Mouse (Mus musculus): ENCODE data around the gene Mcm9. TPM values are rescaled to one million over a fixed set of nuclear protein-coding genes. Genes with fewer than 3 reads are reported as not detected.
"Not testable (repeated sequence)": the region's sequence is repeated elsewhere in the genome, so short reads cannot be mapped to it uniquely, and the experiment has no call there.

The Mcm9 gene
- total RNA-seq (2021): 1 to 10 TPM; 2.0 to 2.2 TPM
- long read RNA-seq, experiment 1, partial matches to known transcripts: 1 of 2 reads
- long read RNA-seq, experiment 1, other reads (novel, unspliced or antisense): 1 of 2 reads
- long read RNA-seq, experiment 2, partial matches to known transcripts: 2 of 5 reads
- long read RNA-seq, experiment 2, other reads (novel, unspliced or antisense): 3 of 5 reads

DNA sequence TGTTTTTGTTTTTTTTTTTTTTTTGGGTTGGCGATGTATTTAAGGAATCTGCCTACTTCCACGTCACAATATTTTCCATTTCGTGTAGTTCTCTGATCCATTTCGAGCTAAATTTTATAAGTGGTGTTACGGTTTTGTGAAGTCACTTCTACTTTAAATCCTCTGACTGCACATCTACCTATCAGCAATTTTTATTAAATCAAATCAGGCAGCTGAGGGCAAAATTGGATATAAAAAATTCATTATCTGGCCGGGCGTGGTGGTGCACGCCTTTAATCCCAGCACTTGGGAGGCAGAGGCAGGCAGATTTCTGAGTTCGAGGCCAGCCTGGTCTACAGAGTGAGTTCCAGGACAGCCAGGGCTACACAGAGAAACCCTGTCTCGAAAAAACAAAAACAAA is at the start of gene Mcm9:
Gene Mcm9, minus strand, starts transcription at position 101 of the 400 bp plus-strand sequence.
- DNase-seq: not testable (repeated sequence)

DNA sequence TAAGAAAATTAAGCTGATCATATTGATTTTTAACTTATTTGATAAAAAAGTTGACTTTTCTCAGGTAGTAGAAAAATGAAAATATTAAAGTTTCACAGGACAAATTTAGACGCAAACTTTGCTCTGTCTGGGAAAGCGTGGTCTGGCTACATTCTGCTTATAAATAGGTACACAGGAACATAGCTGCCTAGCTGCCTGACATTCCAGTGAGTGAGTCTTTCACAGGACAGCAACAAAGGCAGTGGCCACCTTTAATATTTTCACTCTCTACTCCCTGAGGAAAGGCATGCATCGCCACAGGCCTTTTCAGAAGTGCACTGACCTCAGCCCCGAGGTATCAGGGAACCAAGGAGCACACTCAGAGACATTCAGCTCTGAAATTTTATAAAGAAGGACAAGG is 31.5 kb upstream of the Mcm9 start:
- no peak for DNase-seq
- intact Hi-C loops (cut with DNase I; ENCODE audit: low total_unique reads): no loop called here

More for the DNA sequence above, at the start of gene Mcm9:
- intact Hi-C loops (cut with DNase I; ENCODE audit: low total_unique reads): not testable (repeated sequence)

DNA sequence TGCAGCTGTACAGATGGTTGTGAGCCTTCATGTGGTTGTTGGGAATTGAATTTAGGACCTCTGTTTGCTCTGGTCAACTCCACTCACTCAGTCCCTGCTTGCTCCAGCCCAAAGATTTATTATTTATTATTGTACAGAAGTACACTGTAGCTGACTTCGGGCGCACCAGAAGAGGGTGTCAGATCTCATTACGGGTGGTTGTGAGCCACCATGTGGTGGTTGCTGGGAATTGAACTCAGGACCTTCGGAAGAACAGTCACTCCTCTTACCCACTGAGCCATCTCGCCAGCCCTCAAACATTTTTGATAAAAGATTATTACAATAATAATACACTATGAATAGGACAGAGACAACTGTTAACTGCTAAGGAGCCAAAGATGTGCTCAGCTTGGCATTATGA is 24.0 kb upstream of the Mcm9 start:
- intact Hi-C loops (cut with DNase I; ENCODE audit: low total_unique reads); DNase-seq: not testable (repeated sequence)

DNA sequence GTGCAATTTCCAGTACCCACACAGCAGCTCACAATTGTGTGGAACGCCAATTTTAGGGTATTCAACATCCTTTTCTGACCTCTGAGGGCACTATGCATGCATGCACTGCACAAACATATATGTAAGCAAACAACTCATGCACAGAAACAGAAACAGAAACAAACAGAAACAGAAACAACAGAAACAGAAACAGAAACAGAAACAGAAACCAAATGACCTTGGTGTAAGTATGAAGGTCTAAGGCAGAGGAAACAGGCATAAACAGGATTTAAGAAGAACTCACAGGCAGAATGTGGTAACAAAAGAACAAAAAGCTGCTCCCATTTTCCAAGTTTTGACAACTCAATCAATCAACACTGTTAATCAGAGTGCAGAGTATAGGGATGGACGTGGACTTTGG is 20.4 kb upstream of the Mcm9 start:
- no peak for DNase-seq
- intact Hi-C loops (cut with DNase I; ENCODE audit: low total_unique reads): no loop called here

DNA sequence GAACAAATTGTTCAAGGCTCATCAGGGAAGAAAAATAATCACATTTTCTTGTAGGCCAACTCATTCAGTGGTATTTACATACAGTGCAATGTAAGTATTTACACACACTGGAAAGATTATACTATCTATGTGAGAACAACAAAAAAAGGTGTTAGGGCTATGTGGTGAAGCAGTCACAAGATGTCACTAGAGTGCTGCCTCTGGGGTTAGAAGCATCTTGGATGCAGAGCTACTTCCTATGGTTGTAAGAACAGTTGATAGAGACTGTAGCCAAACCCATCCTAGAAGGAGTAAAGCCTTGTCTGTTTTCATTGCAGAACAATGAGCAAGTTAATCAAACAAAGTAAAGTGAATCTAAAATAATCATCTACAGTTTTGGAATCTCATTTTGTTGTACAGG is 11.3 kb upstream of the Mcm9 start:
- intact Hi-C loops (cut with DNase I; ENCODE audit: low total_unique reads): no loop called here
- no peak for DNase-seq

DNA sequence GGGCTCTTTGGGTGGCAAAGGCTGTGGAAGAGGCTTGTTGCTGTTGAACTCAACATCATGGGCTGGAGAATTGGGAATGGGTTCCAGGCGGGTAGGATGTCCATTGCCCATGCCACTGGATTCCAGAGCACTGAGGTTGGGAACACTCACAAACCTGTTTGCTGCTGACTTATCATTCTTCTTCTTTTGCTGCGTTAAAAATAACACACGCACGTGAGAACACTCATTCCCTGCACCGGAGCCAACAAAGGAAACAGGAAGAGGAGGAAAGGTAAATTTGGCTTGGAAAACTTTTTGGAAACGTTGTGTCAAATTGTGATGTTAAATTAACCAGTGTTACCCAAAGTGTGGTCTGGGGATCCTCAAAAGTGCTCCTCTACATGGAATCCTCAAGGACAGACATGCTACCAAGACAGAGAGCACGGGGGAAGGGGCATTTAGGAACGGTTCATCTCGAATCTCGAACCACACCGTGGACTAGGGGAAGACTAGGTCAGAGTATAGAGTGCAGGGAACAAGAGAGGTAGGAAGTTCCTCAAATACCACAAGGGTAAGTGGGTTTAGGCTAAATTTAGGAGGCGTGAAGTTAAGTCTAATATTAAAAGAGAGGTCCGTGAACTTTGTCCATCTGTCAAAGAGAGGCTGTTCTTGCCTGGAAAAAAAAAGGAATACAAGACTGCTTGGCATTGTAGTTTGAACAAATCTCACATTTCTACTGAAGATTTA is 5.2 kb upstream of the Mcm9 start:
- no peak for DNase-seq
- intact Hi-C loops (cut with DNase I; ENCODE audit: low total_unique reads): no loop called here

DNA sequence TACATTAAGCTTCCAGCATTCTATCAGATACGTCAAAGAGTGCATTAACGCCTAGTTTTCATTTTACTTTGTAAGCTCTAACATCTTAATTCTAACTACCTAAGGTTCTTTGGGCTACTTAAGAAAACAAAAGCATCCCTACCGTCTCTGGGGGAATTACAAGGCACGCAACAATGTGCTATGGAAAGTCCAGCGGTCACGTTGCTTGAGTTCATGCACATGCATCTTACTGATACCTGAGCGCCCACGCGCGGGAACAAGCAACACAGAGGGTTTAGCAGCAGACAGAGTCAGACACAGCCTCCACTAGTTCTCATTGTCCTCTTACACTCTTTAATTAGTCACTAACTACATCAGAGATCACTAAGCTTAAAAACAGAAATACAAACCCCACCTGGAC is 3.9 kb upstream of the Mcm9 start:
- no peak for DNase-seq
- intact Hi-C loops (cut with DNase I; ENCODE audit: low total_unique reads): no loop called here

DNA sequence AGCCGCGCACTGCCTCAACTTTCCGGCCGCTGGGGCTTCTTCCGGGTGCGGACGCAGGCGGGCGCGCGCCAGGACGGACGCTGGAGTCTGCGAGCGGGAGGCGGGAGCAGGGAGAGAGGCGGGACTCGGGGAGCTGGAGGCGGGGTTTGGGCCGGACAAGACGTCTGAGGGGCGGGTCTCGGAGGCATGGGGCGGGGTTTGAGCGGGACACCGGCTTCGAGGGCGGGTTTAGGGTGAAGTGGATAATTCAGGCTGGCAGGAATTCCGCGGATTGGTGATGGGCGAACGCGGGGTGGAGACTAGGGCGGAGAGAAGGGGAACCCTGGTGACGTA is 355 bp downstream of the Mcm9 start:
- intact Hi-C loops (cut with DNase I; ENCODE audit: low total_unique reads): no loop called here
- peak; percentile 97 for DNase-seq

DNA sequence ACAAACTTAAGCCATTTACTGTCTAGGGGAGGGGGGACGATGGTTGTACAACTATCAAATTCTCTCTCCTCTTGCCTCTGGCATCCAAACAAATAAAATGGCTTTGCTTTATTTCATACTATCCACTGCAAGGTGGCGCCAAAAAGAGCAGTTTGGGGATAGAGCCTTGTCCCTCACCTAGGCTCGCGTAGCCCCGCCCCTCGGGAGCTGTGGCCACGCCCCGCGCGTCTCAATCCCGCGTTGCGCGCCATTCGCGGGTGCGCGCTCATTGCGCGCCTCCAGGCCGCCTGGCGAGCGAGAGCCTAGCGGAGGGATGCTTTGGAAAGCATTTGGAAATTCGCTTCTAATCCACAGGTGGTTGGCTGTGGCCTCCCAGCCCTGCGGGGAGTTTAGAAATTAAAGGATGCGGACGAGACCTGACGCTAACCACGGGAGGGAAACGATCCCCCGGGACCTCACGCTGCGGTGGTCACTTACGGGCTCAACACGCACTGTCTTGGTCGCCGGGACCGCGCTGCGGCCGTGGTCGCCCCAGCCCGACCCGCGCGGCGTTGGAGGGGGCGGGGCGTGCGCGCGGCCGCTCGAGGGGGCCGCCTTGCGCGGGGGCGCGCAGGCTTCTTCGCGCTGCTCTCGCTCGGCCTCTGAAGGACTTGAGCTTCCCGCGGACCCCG is 857 bp downstream of the Mcm9 start:
- peak; percentile 87 for DNase-seq
- intact Hi-C loops (cut with DNase I; ENCODE audit: low total_unique reads): no loop called here

DNA sequence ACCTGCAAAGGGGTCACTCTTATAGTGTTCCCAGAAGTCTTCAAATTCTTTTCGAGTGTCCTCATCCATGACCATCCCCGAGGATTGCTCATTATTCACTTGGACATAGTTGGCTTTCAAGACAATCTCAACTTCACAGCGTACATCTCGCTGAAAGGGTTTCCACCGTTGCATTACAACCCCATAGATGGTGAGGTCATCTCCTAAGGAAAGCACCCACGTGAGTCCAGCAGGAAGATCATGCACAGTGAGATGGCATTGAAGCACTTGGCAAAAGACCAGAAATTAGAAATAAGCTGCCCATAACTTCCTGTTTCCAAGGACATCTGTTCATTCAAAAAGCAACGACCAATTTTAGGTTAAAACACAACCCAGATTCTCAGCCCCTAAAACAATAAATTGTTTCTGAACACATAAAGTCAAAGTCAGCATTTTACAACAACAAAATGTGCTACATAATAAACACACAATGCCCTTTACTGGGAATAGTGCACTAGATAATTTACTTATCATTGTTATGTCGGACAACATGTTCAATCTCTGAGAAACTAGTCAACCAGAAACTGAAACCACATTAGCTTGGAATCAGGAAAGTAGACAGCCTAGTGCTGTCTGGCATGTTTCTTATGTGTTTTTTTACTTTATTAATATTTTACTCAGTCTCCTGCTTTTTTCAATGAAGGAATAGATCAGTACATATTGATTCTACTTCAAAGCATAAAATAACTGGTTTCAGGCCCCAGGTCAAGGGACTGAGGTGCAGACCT is 14.2 kb downstream of the Mcm9 start:
- DNase-seq: no peak
- intact Hi-C loops (cut with DNase I; ENCODE audit: low total_unique reads): no loop called here

DNA sequence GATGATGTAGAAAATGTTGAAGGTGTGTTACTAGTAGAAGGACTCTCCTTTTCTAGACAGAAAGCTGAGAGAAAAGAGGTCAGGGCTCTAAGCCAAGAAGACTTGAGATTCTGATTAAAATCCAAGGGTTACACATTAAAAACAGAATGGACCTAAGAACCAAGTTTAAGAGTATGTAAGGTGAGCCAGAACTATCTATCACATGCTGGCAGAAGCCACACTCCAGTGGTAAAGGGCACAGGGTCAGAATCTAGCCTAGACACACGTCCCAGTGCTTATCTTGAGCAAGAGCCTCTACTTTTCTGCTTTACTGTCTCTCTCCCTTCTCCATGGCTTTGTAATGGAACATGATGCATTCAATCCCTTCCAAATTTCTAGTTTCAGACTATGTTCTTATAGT is 16.3 kb downstream of the Mcm9 start:
- no peak for DNase-seq
- intact Hi-C loops (cut with DNase I; ENCODE audit: low total_unique reads): no loop called here

DNA sequence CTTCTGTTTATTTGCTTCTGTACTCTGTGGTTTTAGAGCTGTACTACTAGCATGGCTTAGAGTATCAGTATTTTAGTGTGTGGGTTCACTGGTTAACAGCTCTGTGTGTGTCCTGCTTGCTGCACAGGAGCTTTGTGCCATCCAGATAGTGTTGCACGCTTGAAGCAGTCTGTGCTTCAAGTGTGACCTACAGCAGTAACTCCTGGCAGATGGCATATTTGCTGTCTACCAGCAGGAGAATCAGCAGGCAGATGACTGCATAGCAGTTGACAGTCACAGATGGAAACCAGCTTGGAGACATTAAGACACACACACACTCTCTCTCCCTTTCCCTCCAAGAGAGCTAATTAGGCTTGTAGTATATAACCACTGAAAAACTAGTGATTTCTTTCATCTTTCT is 18.1 kb downstream of the Mcm9 start:
- DNase-seq: no peak
- intact Hi-C loops (cut with DNase I; ENCODE audit: low total_unique reads): no loop called here

DNA sequence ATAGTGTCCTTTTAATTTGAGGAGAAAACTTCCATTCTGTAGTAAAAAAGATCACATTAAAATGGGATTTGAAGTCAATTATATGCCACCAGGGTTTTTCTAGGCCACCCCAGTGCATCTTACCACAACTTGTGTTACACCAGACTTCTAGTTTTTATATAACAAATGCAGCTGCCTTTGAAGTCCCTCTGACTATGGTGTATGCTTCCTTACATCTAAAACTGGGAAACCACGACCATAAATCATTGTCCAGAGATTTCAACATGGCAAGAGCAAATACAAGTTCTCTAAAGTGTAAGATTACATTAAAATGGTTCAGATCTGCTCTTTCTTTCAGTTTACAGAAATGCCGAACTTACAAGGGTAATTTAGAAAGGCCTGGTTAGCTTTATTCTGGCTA is 22.0 kb downstream of the Mcm9 start:
- DNase-seq: no peak
- intact Hi-C loops (cut with DNase I; ENCODE audit: low total_unique reads): no loop called here

DNA sequence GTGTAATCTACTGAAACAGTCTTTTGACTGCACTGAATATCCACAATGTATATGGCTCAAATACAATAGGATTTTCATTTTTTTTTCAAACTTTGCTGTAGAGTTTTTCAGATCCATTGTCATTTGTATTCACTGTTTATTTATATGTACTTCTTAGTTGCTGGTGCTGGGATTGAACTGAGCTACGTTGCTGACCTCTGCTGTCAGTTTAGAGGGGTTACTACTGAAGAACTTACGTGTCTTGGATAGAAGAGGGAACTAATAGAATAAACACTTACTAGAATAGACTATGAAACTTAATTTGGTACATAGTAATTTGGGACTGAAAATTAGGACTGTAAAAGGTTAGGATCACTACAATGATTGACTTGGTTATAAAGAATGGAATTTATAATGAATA is 24.9 kb downstream of the Mcm9 start:
- intact Hi-C loops (cut with DNase I; ENCODE audit: low total_unique reads): no loop called here

DNA sequence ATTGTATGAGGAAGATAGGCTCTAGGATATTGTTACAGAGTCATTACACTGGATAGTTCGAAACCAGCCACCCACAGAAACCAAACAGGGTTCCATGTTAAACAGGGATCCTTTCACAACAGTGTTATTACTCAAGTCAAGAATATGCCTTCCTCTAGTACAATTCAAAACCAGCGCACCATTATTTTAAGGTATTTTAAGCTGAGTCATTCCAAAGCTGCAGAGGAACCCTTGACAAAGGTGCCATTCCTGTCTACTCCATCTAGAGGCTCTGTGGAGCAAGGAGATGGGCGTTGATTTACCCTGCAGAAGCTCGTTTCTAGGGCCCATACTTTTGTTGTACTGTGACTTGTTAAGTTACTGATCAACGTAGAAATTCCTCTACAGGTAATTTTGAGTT is 31.4 kb downstream of the Mcm9 start:
- intact Hi-C loops (cut with DNase I; ENCODE audit: low total_unique reads): no loop called here
- no peak for DNase-seq

More for the DNA sequence above, 24.9 kb downstream of the Mcm9 start:
- no peak for DNase-seq

DNA sequence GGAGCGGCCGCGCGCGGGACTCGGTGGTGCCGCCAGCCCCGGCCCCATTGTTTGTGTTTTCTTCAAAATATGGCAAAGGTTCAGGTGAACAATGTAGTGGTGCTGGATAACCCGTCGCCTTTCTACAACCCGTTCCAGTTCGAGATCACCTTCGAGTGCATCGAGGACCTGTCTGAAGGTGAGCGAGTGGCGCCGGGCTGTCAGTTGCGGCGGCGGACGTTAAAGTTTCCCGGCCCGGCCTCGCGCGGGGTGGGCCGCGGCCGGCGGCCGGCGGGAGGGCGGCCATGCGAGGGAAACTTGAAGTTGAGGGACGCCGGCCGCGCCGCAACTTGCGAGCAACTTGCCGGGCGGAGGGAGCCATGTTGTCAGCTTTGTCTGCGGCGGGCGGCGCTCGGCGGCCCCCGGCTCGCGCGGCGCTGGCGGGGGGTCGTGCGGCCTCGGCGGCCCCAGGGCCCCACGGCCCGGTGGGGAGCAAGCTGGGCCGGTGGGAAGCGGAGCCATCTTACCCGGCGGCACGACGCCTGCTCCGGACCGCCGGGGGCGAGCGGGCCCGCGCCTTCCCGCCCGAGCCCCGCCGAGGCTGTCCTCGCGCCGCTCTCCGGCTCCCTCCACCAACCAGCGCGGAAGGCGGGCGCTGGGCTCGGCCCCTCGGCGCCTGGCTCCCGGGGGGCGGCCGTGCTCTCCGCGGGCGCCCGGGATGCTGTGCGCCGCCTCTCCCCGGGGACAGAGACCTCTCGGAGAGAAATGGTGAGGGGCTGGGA is 32.9 kb downstream of the Mcm9 start:
- DNase-seq: peak; percentile 44
- intact Hi-C loops (cut with DNase I; ENCODE audit: low total_unique reads): no loop called here

DNA sequence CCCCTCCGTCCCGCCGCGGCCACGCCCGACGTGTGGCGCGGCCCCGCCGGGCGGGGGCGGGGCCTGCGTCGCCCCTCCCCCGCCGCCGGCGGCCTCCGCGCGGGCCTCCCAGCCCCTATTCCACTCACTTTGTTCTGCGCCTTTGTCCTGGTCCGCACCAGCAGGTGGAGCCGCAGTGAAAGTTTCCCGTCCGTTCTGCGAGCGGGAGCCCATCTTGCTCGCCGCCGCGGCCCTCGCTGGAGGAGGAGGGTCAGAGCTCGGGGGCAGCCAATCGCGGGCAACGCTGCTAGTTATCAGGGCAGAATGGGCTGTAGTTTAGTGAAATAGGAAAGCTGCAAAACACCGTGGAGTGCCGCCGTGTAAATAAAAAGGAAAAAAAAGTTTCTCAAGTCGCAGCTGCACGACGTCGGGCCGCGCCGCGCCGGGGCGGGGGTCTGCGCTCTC is 33.5 kb downstream of the Mcm9 start, which contains the start of gene Asf1a:
Gene Asf1a, plus strand, starts transcription at position 81 of the 444 bp plus-strand sequence.
- DNase-seq: peak; percentile 97
- intact Hi-C loops (cut with DNase I; ENCODE audit: low total_unique reads): no loop called here

DNA sequence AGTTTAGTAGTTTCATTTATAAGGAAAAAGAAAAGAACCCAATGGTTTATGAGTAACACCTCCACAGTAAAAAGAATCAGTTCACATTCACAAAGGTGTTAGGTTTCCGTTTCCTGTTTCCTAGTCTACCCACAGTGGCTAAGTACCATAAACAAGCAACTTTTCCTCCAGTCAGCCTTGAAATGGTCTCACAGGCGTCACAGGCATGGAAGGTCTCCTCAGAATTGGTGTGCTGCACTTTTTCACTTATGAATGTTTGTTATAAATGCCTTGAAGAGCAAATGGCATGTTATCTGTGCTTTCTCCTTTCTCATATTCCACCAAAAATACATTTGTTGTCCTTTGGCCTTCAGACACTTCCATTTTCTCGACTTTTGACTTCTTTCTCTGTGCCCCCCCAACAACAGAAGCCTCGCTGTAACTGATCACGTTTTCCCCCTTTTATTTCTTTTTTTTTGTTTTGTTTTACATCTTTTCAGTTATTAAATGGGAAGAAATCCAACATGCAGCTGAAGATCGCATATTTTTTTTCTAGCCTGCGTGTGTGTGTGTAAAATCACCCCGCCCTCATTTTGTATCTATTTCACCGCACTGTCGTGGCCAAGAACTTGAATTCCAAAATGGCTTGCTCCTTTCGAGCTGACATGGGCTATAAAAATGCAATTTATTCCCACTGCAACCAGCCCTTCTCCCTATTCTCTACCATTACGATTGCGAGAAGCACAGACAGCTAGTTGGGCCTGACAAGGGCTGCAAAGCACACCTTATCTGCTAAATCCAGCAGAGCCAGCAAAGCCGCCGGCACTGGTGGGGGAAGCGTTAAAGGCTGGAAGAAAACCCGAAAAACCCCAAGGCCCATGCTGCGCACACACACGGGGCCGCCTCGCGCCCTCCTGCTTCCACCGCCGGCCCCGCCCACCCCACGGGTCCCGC is 34.2 kb downstream of the Mcm9 start:
- intact Hi-C loops (cut with DNase I; ENCODE audit: low total_unique reads): no loop called here
- DNase-seq: no peak

Measured in gastrocnemius, postnatal 14 days (tissue).